Mouse (Mus musculus) intestine, postnatal 0 days (tissue): ENCODE results near the gene Hist1h2ae. TPM values are rescaled to one million over a fixed set of nuclear protein-coding genes. Genes with fewer than 3 reads are reported as not detected.
A peak's percentile ranks its signal among the peaks of the same experiment; 100 is the strongest.
"Not testable (repeated sequence)": the region's sequence is repeated elsewhere in the genome, so short reads cannot be mapped to it uniquely, and the experiment has no call there.

Experiments used
- ATAC-seq: fragments of 200-750 bp; cut with Nextera tagmentation; 2 replicates; pipeline ENCODE4 v1.8.0; 2017; ENCODE audit warnings: mild to moderate bottlenecking, moderate TSS enrichment, moderate library complexity
- H3K27ac ChIP-seq: fragments of 300-500 bp; sonication (generic); 2 replicates; pipeline ENCODE4 v1.5.1; 2014; ENCODE audit warnings: mild to moderate bottlenecking, low read depth, low read length, moderate library complexity
- H3K27me3 ChIP-seq: fragments of 300-500 bp; sonication (generic); replicated peaks from 2 replicates; pipeline ENCODE4 v1.6.1; 2014; ENCODE audit warnings: low read length, mixed read lengths; ENCODE audit not compliant: control insufficient read depth, insufficient read depth
- H3K36me3 ChIP-seq: fragments of 300-500 bp; sonication (generic); 2 replicates; pipeline ENCODE4 v1.6.1; 2014; ENCODE audit warnings: mild to moderate bottlenecking, moderate library complexity; ENCODE audit not compliant: control insufficient read depth, insufficient read depth
- H3K4me1 ChIP-seq: fragments of 300-500 bp; sonication (generic); replicated peaks from 2 replicates; pipeline ENCODE4 v1.6.1; 2014; ENCODE audit warnings: antibody characterized with exemption, low read length, mixed read lengths; ENCODE audit not compliant: control insufficient read depth, insufficient read depth
- H3K4me2 ChIP-seq: fragments of 300-500 bp; sonication (generic); replicated peaks from 2 replicates; pipeline ENCODE4 v1.6.1; 2014; ENCODE audit warnings: low read depth, mild to moderate bottlenecking, moderate library complexity
- H3K4me3 ChIP-seq: fragments of 300-500 bp; sonication (generic); 2 replicates; pipeline ENCODE4 v1.5.1; 2014; ENCODE audit warnings: low read depth, low read length
- H3K9ac ChIP-seq: fragments of 300-500 bp; sonication (generic); 2 replicates; pipeline ENCODE4 v1.6.1; 2014; ENCODE audit warnings: mild to moderate bottlenecking, low read depth, low read length
- H3K9me3 ChIP-seq: fragments of 300-500 bp; sonication (generic); 2 replicates; pipeline ENCODE4 v1.6.1; 2016; ENCODE audit warnings: mixed run types; ENCODE audit not compliant: control insufficient read depth
- CTCF ChIP-seq: sonication (generic); IDR thresholded peaks from 2 replicates; pipeline ENCODE4 v1.5.1; 2016; ENCODE audit warnings: low read depth, mild to moderate bottlenecking, control low read depth, antibody characterized with exemption, moderate library complexity
- WGBS: fragments of 180-500 bp; shearing (Covaris S2); extraction: QIAGEN DNeasy Blood & Tissue Kit; methylation state at CpG from one replicate; pipeline ENCODE4 v1.1.7; 2014; 5-methylcytosine and 5-hydroxymethylcytosine counted together
- polyA plus RNA-seq: library from polyadenylated mRNA; unstranded; fragments of >200 nt; fragmentation: Nextera tagmentation; extraction: Ambion mirVana; gene quantifications from 2 replicates; pipeline ENCODE4 v1.2.1, GENCODE M21; 2015

Hist1h2ae gene
- polyA plus RNA-seq, 1 experiment from 2014 or later: 24.0 TPM

DNA sequence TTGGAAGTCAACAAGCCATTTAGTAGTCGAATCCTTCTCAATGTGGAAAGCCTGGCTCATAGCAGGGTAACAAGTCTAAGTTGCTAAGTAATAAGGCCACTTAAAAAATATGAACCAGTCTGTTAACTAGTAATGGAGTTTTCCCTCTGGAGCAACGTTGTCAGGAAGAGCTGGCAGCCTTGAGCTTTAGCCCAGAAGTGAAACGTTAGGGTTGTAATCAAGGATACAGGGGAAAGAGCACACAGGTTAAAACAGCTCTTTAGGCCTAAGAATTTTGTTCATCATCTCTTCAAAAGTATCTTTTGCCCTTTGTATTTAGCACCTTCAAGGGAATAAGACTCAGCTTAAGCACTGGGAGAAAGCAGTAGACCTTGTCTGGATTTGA, 20.3 kb downstream of the Hist1h2ae start:
- H3K27me3 ChIP-seq: no peaks in the 10 kb centered on the region
- ATAC-seq: no peak
- 3% methylated on average over 3 of the region's 3 CpGs for WGBS
- no peaks in the 10 kb centered on the region for H3K9me3 ChIP-seq
- peak overlapping the region; percentile 76 for H3K27ac ChIP-seq
- H3K36me3 ChIP-seq: no peaks in the 10 kb centered on the region
- peak overlapping the region; percentile 38 for H3K4me3 ChIP-seq
- H3K4me2 ChIP-seq: peak overlapping the region; percentile 64
- no peak for TF ChIP-seq CTCF
- H3K4me1 ChIP-seq: no peaks in the 10 kb centered on the region
- peak overlapping the region; percentile 12; the same call in 1 of the 2 replicates for H3K9ac ChIP-seq

DNA sequence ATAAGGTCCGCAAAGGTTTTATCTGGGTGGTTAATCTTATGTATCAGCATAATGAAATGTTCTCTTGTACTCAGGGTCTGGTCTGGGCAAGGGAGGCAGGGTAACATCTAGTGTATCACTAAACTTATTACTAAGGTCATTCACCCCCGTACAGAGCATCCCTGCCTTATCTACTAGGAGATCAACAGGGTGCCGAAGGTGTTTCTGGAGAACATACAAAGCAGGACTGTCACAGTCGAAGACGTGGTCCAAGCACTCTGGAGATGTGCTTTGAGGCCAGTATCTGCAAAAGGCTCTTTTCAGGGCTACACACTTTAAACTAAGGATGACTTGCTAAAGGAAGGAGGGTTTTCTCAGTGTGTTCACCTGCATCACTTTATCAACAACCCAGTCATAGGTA, 24.3 kb downstream of the Hist1h2ae start:
- Histone ChIP-seq H3K36me3 (no peaks in the 10 kb centered on the region), H3K9me3 (no peaks in the 10 kb centered on the region), H3K4me1 (no peaks in the 10 kb centered on the region; the same call in 1 of the 2 replicates), H3K4me3 (no peak overlapping the region), H3K9ac (no peak overlapping the region), H3K27ac (no peak overlapping the region), H3K4me2 (no peak overlapping the region), H3K27me3 (no peaks in the 10 kb centered on the region)
- no peak for TF ChIP-seq CTCF
- WGBS: 71% methylated on average over 5 of the region's 5 CpGs
- no peak for ATAC-seq

- ATAC-seq, H3K27ac ChIP-seq, H3K4me1 ChIP-seq, H3K9ac ChIP-seq, H3K9me3 ChIP-seq, H3K27me3 ChIP-seq, H3K36me3 ChIP-seq: not testable (repeated sequence)
- Histone ChIP-seq H3K4me3 (peak overlapping the region; percentile 36), H3K4me2 (peak overlapping the region; percentile 78)
- under 1% methylated on average over 11 of the region's 14 CpGs for WGBS
Observed at GRCm38 (mm10) chr13:23544787-23545120, 26.3 kb downstream of the Hist1h2ae start.

DNA sequence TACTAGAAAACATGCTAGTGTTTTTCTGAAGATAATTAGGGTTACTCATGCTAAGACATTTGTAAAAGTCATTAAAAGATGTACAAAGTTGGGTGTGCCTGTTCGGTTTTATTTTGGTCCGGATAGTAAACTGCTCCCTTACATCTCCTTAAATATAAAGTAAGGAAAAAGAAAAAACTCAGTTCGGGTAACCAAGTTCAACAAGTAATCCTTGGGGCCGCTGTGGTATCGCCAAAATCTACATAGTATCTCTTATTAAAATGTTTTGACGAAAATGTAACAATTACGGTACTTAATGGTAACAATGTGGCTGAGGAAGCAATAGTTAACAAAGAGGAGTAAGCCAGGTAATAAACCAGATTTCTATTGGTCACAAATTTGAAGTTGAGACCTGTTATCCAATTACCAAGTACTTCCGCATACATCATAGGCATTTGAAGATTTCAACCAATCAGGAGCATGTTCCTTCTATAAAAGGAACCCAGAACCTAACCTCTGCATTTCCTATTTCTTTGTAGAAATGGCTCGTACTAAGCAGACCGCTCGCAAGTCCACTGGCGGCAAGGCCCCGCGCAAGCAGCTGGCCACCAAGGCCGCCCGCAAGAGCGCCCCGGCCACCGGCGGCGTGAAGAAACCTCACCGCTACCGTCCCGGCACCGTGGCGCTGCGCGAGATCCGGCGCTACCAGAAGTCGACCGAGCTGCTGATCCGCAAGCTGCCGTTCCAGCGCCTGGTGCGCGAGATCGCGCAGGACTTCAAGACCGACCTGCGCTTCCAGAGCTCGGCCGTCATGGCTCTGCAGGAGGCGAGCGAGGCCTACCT, 26.8 kb downstream of the Hist1h2ae start, which contains the start of gene Hist1h3f:
Gene Hist1h3f (plus strand): TSS at position 88 of the 822 bp plus-strand sequence.
- Histone ChIP-seq H3K27me3 (no peaks in the 10 kb centered on the region), H3K4me1 (no peaks in the 10 kb centered on the region; the same call in 1 of the 2 replicates), H3K9ac (peak within 1 kb of the TSS; percentile 40), H3K27ac (peak within 1 kb of the TSS; percentile 73), H3K4me2 (peak within 1 kb of the TSS; percentile 78), H3K36me3 (no peaks in the 10 kb centered on the region), H3K4me3 (peak within 1 kb of the TSS; percentile 36), H3K9me3 (no peaks in the 10 kb centered on the region)
- no peak for TF ChIP-seq CTCF
- WGBS: 1% methylated on average over 22 of the region's 45 CpGs
- ATAC-seq: peak; percentile 91

GRCm38 (mm10) chr13:23542999-23543607, 27.9 kb downstream of the Hist1h2ae start, which contains the start of gene Hist1h2bh:
Hist1h2bh (minus strand) TSS chr13:23543392.
- H3K9me3 ChIP-seq, H3K4me1 ChIP-seq, H3K36me3 ChIP-seq, H3K27me3 ChIP-seq: not testable (repeated sequence)
- under 1% methylated on average over 34 of the region's 42 CpGs for WGBS
- ATAC-seq: peak; percentile 89
- Histone ChIP-seq H3K9ac (peak within 1 kb of the TSS; percentile 40), H3K27ac (peak within 1 kb of the TSS; percentile 66), H3K4me3 (peak within 1 kb of the TSS; percentile 36), H3K4me2 (peak within 1 kb of the TSS; percentile 78)

DNA sequence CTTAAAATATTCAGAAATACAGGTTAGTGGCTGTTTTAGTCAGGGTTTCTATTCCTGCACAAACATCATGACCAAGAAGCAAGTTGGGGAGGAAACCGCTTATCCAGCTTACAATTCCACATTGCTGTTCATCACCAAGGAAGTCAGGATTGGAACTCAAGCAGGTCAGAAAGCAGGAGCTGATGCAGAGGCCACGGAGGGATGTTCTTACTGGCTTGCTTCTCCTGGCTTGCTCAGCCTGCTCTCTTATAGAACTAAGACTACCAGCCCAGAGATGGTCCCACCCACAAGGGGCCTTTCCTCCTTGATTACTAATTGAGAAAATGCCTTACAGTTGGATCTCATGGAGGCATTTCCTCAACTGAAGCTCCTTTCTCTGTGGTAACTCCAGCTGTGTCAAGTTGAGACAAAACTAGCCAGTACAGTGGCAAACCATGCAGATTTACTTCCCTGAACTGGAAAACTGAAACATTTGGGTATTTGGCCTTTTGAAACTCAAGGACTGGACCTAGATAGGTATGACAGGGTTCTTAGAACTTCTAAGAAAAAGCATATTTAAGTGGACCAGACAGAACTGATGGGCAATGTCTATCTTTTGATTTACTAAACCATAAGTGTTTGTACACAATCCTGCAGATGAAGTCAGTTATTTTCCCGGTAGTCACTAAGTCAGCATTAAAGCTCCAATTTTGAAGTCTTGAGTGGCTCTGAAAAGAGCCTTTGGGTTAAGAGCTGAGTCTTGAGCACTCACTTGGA, 28.6 kb downstream of the Hist1h2ae start:
- H3K9me3 ChIP-seq, H3K27me3 ChIP-seq, ATAC-seq, H3K36me3 ChIP-seq, H3K4me1 ChIP-seq: not testable (repeated sequence)
- Histone ChIP-seq H3K27ac (peak overlapping the region; percentile 64; the same call in 1 of the 2 replicates), H3K4me3 (peak overlapping the region; percentile 36), H3K4me2 (peak overlapping the region; percentile 78), H3K9ac (peak overlapping the region; percentile 40; the same call in 1 of the 2 replicates)
- 9% methylated on average over 3 of the region's 3 CpGs for WGBS
